Mouse (Mus musculus) neural tube, embryonic 15.5 days (tissue): ENCODE results near the gene Lct. TPM values are rescaled to one million over a fixed set of nuclear protein-coding genes. Genes with fewer than 3 reads are reported as not detected.

ENCODE experiments used
- ATAC-seq: fragments of 200-750 bp; cut with Nextera tagmentation; 2 replicates; pipeline ENCODE4 v1.8.0; 2017; ENCODE audit warnings: mild to moderate bottlenecking, moderate TSS enrichment, moderate library complexity; ENCODE audit not compliant: low FRiP score
- H3K27ac ChIP-seq: fragments of 300-500 bp; sonication (generic); replicated peaks from 2 replicates; pipeline ENCODE4 v1.5.1; 2015; ENCODE audit warnings: mild to moderate bottlenecking, inconsistent platforms
- H3K27me3 ChIP-seq: fragments of 300-500 bp; sonication (generic); replicated peaks from 2 replicates; pipeline ENCODE4 v1.6.1; 2015; ENCODE audit warnings: inconsistent platforms
- H3K36me3 ChIP-seq: fragments of 300-500 bp; sonication (generic); 2 replicates; pipeline ENCODE4 v1.6.1; 2015; ENCODE audit warnings: inconsistent platforms
- H3K4me1 ChIP-seq: fragments of 300-500 bp; sonication (generic); 2 replicates; pipeline ENCODE4 v1.6.1; 2015; ENCODE audit warnings: inconsistent platforms
- H3K4me2 ChIP-seq: fragments of 300-500 bp; sonication (generic); 2 replicates; pipeline ENCODE4 v1.6.1; 2015; ENCODE audit warnings: inconsistent platforms, mild to moderate bottlenecking, moderate library complexity
- H3K4me3 ChIP-seq: fragments of 300-500 bp; sonication (generic); replicated peaks from 2 replicates; pipeline ENCODE4 v1.5.1; 2015; ENCODE audit warnings: mild to moderate bottlenecking, inconsistent platforms
- H3K9ac ChIP-seq: fragments of 300-500 bp; sonication (generic); replicated peaks from 2 replicates; pipeline ENCODE4 v1.6.1; 2015; ENCODE audit warnings: mild to moderate bottlenecking, inconsistent platforms
- H3K9me3 ChIP-seq: fragments of 300-500 bp; sonication (generic); replicated peaks from 2 replicates; pipeline ENCODE4 v1.6.1; 2016; ENCODE audit warnings: inconsistent platforms
- WGBS: fragments of 180-500 bp; shearing (Covaris S2); methylation state at CpG from one replicate; pipeline ENCODE4 v1.1.7; 2015; ENCODE audit warnings: mixed read lengths; 5-methylcytosine and 5-hydroxymethylcytosine counted together
- polyA plus RNA-seq: library from polyadenylated mRNA; unstranded; fragments of >200 nt; fragmentation: Nextera tagmentation; extraction: Ambion mirVana; gene quantifications from 2 replicates; pipeline ENCODE4 v1.2.1, GENCODE M21; 2015

Lct gene
- polyA plus RNA-seq, 1 experiment from 2014 or later = 0.12 TPM

DNA sequence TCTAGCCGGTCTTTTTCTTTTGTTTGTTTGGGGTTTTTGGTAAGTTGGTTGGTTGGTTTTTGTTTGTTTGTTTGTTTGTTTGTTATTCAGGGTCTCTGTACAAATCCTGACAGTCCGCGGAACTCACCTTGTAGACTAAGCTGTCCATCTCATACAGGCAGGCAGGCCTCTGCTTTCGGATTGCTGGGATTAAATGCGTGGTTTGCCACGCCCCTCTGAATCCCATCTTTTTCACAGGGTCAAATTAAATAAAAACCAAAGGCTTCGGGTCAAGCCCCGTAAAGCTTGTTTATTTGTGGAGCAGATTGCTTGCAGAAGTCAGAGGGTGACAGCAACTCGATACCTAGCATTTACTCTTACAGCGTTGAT is 84.5 kb downstream of the Lct start, which contains the start of gene Ubxn4:
Gene Ubxn4, plus strand, starts transcription at position 338 of the 369 bp plus-strand sequence.
- Histone ChIP-seq H3K36me3 (peaks cover 3% of the 10 kb centered on the region; the same call in 1 of the 2 replicates), H3K9ac (peak within 1 kb of the TSS; percentile 77), H3K4me2 (peak within 1 kb of the TSS; percentile 89), H3K4me3 (peak within 1 kb of the TSS; percentile 70), H3K27me3 (no peaks in the 10 kb centered on the region), H3K4me1 (peaks cover 21% of the 10 kb centered on the region), H3K27ac (peak within 1 kb of the TSS; percentile 89), H3K9me3 (no peaks in the 10 kb centered on the region)
- ATAC-seq = peak; percentile 32
- 11% methylated on average over 10 of the region's 10 CpGs for WGBS

DNA sequence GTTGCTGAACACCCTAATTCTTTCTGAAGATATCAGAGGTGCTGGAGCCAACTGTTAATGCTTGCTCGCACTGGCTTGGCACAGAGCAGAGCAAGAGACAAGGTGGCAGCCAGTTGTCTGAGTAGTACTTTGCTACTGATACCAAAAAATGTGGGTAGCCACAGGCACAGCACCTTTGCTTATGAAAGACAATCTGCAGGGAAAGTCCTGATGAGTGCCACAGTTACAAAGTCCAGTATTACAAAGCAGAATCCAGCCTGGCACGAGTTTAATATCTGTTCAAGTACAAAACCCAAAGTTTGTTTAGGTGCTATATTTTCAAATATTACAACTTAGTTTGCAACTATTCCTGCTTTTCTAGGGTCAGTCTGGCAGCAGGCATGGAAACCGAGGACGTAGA is 92.9 kb downstream of the Lct start:
- no peaks in the 10 kb centered on the region for H3K4me1 ChIP-seq
- no peak for ATAC-seq
- H3K9ac ChIP-seq = no peak overlapping the region
- H3K9me3 ChIP-seq = no peaks in the 10 kb centered on the region
- 98% methylated on average over 4 of the region's 4 CpGs for WGBS
- no peak overlapping the region for H3K27ac ChIP-seq
- no peak overlapping the region for H3K4me2 ChIP-seq
- H3K36me3 ChIP-seq = peaks cover 58% of the 10 kb centered on the region
- no peak overlapping the region for H3K4me3 ChIP-seq
- H3K27me3 ChIP-seq = no peaks in the 10 kb centered on the region

Other genes starting within 250 kb of the Lct start
- 4.1 and 4.8 TPM in 2 replicates for gene Zranb3, start 225.3 kb downstream of the Lct start, polyA plus RNA-seq
- gene R3hdm1, start 225.0 kb downstream of the Lct start, polyA plus RNA-seq = 78.7 and 83.3 TPM in 2 replicates
- 73.0 and 80.4 TPM in 2 replicates for gene Ubxn4, start 84.4 kb downstream of the Lct start, polyA plus RNA-seq
- 52.3 and 111 TPM in 2 replicates for gene Mcm6, start 31.3 kb upstream of the Lct start, polyA plus RNA-seq
- 132 and 154 TPM in 2 replicates for gene Dars, start 89.0 kb upstream of the Lct start, polyA plus RNA-seq